ENCODE assay signal across 26 mouse cellular contexts in genomic region chr8:123428343-123428893, GRCm38 (mm10). TPM values are rescaled to one million over a fixed set of nuclear protein-coding genes. Genes with fewer than 3 reads are reported as not detected.
"Had no signal": no experiment of that assay in that cellular context is flagged by ENCODE, and none has a peak within 500 bp of the region (broad histone marks: within the 10 kb centered on the region; RNA-seq: fewer than 3 reads in every experiment).

No protein-coding gene starts in this region.

- H3K4me3 ChIP-seq: lung, embryonic 15.5 days; midbrain, embryonic 13.5 days; midbrain, embryonic 15.5 days; myocyte; neural tube, embryonic 13.5 days; neural tube, embryonic 15.5 days had no signal

- H3K4me2 ChIP-seq: lung, embryonic 15.5 days; midbrain, embryonic 11.5 days; midbrain, embryonic 13.5 days; midbrain, embryonic 15.5 days; neural tube, embryonic 13.5 days; neural tube, embryonic 15.5 days had no signal

- H3K4me1 ChIP-seq: lung, embryonic 15.5 days; midbrain, embryonic 13.5 days; midbrain, embryonic 15.5 days; neural tube, embryonic 13.5 days; neural tube, embryonic 15.5 days had no signal

- H3K27me3 ChIP-seq: lung, embryonic 15.5 days; midbrain, embryonic 13.5 days; midbrain, embryonic 15.5 days; neural tube, embryonic 13.5 days; neural tube, embryonic 15.5 days had no signal

- H3K36me3 ChIP-seq: lung, embryonic 15.5 days; midbrain, embryonic 15.5 days had no signal

- ATAC-seq: lung, postnatal 0 days; midbrain, embryonic 13.5 days; midbrain, embryonic 15.5 days had no signal

- DNase-seq: lung, adult 2 months; lung, postnatal 14 days; lung, postnatal 36 days; retina, postnatal 1 day; right cerebral cortex, adult 18-20 months; right cerebral cortex, postnatal 25 days; right cerebral cortex, postnatal 4 days; spleen, adult 18-20 months; thymus, adult 18-20 months; thymus, postnatal 25 days; thymus, postnatal 4 days had no signal

- H3K27ac ChIP-seq: liver, embryonic 14.5 days; lung, embryonic 15.5 days; macrophage; midbrain, embryonic 13.5 days; midbrain, embryonic 15.5 days; neural tube, embryonic 13.5 days; neural tube, embryonic 15.5 days had no signal

- H3K9ac ChIP-seq: liver, embryonic 14.5 days; lung, embryonic 15.5 days; midbrain, embryonic 13.5 days; midbrain, embryonic 15.5 days; neural tube, embryonic 13.5 days; neural tube, embryonic 15.5 days had no signal

RNA-seq across cellular contexts. Expression of gene Tubb3, which starts 17.2 kb away (rescaled TPM):
- polyA plus RNA-seq: macrophage had no signal

RNA-seq across cellular contexts. Expression of gene Mc1r, which starts 21.5 kb away (rescaled TPM):
- polyA plus RNA-seq: liver, embryonic 16.5 days; lung, adult 2 months; lung, embryonic 15.5 days; lung, postnatal 0 days; macrophage; neural tube, embryonic 11.5 days; small intestine, adult 2 months; stomach, embryonic 16.5 days; urinary bladder, adult 2 months had no signal
